Mouse (Mus musculus) stomach, postnatal 0 days (tissue): ENCODE results near the gene Ttll11. TPM values are rescaled to one million over a fixed set of nuclear protein-coding genes. Genes with fewer than 3 reads are reported as not detected.

Experiments
- ATAC-seq: fragments of 200-750 bp; cut with Nextera tagmentation; 2 replicates; pipeline ENCODE4 v1.8.0; 2017; ENCODE audit not compliant: low FRiP score, low TSS enrichment
- DNase-seq: peaks from one replicate; pipeline ENCODE4 v3.0.0-alpha.2; 2016; ENCODE audit warnings: low spot score
- H3K27ac ChIP-seq: fragments of 300-500 bp; sonication (generic); replicated peaks from 2 replicates; pipeline ENCODE4 v1.5.1; 2014; ENCODE audit warnings: mild to moderate bottlenecking, control low read depth
- H3K27me3 ChIP-seq: fragments of 300-500 bp; sonication (generic); 2 replicates; pipeline ENCODE4 v1.6.1; 2014; ENCODE audit warnings: low read length; ENCODE audit not compliant: control insufficient read depth, insufficient read depth
- H3K36me3 ChIP-seq: fragments of 300-500 bp; sonication (generic); 2 replicates; pipeline ENCODE4 v1.6.1; 2014; ENCODE audit warnings: low read length, mixed read lengths; ENCODE audit not compliant: control insufficient read depth, insufficient read depth
- H3K4me1 ChIP-seq: fragments of 300-500 bp; sonication (generic); replicated peaks from 2 replicates; pipeline ENCODE4 v1.6.1; 2014; ENCODE audit warnings: antibody characterized with exemption; ENCODE audit not compliant: control insufficient read depth, insufficient read depth
- H3K4me2 ChIP-seq: fragments of 300-500 bp; sonication (generic); replicated peaks from 2 replicates; pipeline ENCODE4 v1.6.1; 2014; ENCODE audit warnings: low read depth, mild to moderate bottlenecking, control low read depth, moderate library complexity
- H3K4me3 ChIP-seq: fragments of 300-500 bp; sonication (generic); 2 replicates; pipeline ENCODE4 v1.5.1; 2014; ENCODE audit warnings: low read depth, low read length, control low read depth
- H3K9ac ChIP-seq: fragments of 300-500 bp; sonication (generic); 2 replicates; pipeline ENCODE4 v1.6.1; 2014; ENCODE audit warnings: mild to moderate bottlenecking, low read length, control low read depth, mixed read lengths
- H3K9me3 ChIP-seq: fragments of 300-500 bp; sonication (generic); 2 replicates; pipeline ENCODE4 v1.6.1; 2016; ENCODE audit warnings: low read length; ENCODE audit not compliant: control insufficient read depth
- CTCF ChIP-seq: IDR thresholded peaks from 2 replicates; pipeline ENCODE4 v1.5.1; 2016; ENCODE audit warnings: antibody characterized with exemption, low read depth, mild to moderate bottlenecking, moderate library complexity
- EP300 ChIP-seq: optimal IDR thresholded peaks from 2 replicates; pipeline ENCODE3; 2016; ENCODE audit warnings: antibody characterized with exemption
- WGBS: fragments of 180-500 bp; shearing (Covaris S2); extraction: QIAGEN DNeasy Blood & Tissue Kit; methylation state at CpG from one replicate; pipeline ENCODE4 v1.1.7; 2014; 5-methylcytosine and 5-hydroxymethylcytosine counted together
- polyA plus RNA-seq: library from polyadenylated mRNA; unstranded; fragments of >200 nt; fragmentation: Nextera tagmentation; extraction: Ambion mirVana; gene quantifications from 2 replicates; pipeline ENCODE4 v1.2.1, GENCODE M21; 2015

The Ttll11 gene
- polyA plus RNA-seq, 1 experiment from 2014 or later: 0.55 TPM

GRCm38 (mm10) chr2:35841841-35842420 lies 137.8 kb downstream of the Ttll11 start:
- H3K4me1 ChIP-seq: no peaks in the 10 kb centered on the region
- H3K27me3 ChIP-seq: no peaks in the 10 kb centered on the region
- no peak for DNase-seq
- no peak overlapping the region for H3K4me2 ChIP-seq
- no peaks in the 10 kb centered on the region for H3K9me3 ChIP-seq
- H3K9ac ChIP-seq: no peak overlapping the region
- no peaks in the 10 kb centered on the region for H3K36me3 ChIP-seq
- ATAC-seq: no peak
- WGBS: 60% methylated on average over 4 of the region's 4 CpGs
- no peak overlapping the region for H3K4me3 ChIP-seq
- TF ChIP-seq EP300 (no peak), CTCF (peak; percentile 52)
- H3K27ac ChIP-seq: peak overlapping the region; percentile 83

- no peaks in the 10 kb centered on the region for H3K27me3 ChIP-seq
- peak overlapping the region; percentile 83 for H3K27ac ChIP-seq
- DNase-seq: peak; percentile 85
- peak; percentile 84 for ATAC-seq
- H3K4me3 ChIP-seq: no peak overlapping the region
- no peaks in the 10 kb centered on the region for H3K36me3 ChIP-seq
- no peak overlapping the region for H3K9ac ChIP-seq
- TF ChIP-seq CTCF: no peak
- TF ChIP-seq EP300: peak; percentile 32
- 0 out of 2 replicates have a peak overlapping the region, but pooled peaks have one; percentile 19 for H3K4me2 ChIP-seq
- H3K9me3 ChIP-seq: no peaks in the 10 kb centered on the region
- WGBS: 21% methylated on average over 14 of the region's 14 CpGs
- H3K4me1 ChIP-seq: no peaks in the 10 kb centered on the region
Observed at GRCm38 (mm10) chr2:35840956-35841816, 138.5 kb downstream of the Ttll11 start.

GRCm38 (mm10) chr2:35838751-35839479 lies 140.8 kb downstream of the Ttll11 start:
- H3K27me3 ChIP-seq: no peaks in the 10 kb centered on the region
- H3K9ac ChIP-seq: no peak overlapping the region
- no peak overlapping the region for H3K4me2 ChIP-seq
- DNase-seq (no peak), ATAC-seq (no peak)
- no peaks in the 10 kb centered on the region for H3K9me3 ChIP-seq
- TF ChIP-seq EP300 (no peak), CTCF (no peak)
- no peaks in the 10 kb centered on the region for H3K36me3 ChIP-seq
- no peaks in the 10 kb centered on the region for H3K4me1 ChIP-seq
- H3K27ac ChIP-seq: no peak overlapping the region
- H3K4me3 ChIP-seq: no peak overlapping the region
- 64% methylated on average over 11 of the region's 11 CpGs for WGBS

- no peak for DNase-seq
- H3K27ac ChIP-seq: no peak overlapping the region
- no peaks in the 10 kb centered on the region for H3K9me3 ChIP-seq
- H3K4me2 ChIP-seq: no peak overlapping the region
- no peak overlapping the region for H3K9ac ChIP-seq
- 91% methylated on average over 10 of the region's 10 CpGs for WGBS
- no peak for TF ChIP-seq CTCF
- no peak for TF ChIP-seq EP300
- no peak for ATAC-seq
- H3K36me3 ChIP-seq: no peaks in the 10 kb centered on the region
- no peak overlapping the region for H3K4me3 ChIP-seq
- H3K4me1 ChIP-seq: no peaks in the 10 kb centered on the region
- no peaks in the 10 kb centered on the region for H3K27me3 ChIP-seq
Observed at GRCm38 (mm10) chr2:35834198-35834913, 145.4 kb downstream of the Ttll11 start.

- DNase-seq: no peak
- 49% methylated on average over 6 of the region's 6 CpGs for WGBS
Observed at GRCm38 (mm10) chr2:35833546-35833945, 146.2 kb downstream of the Ttll11 start.

More at GRCm38 (mm10) chr2:35833546-35833945, 146.2 kb downstream of the Ttll11 start:
- H3K27me3 ChIP-seq: no peaks in the 10 kb centered on the region
- no peaks in the 10 kb centered on the region for H3K9me3 ChIP-seq
- H3K9ac ChIP-seq: no peak overlapping the region
- TF ChIP-seq EP300 (no peak), CTCF (no peak)
- H3K27ac ChIP-seq: no peak overlapping the region
- no peak for ATAC-seq
- H3K4me1 ChIP-seq: no peaks in the 10 kb centered on the region
- H3K36me3 ChIP-seq: no peaks in the 10 kb centered on the region
- no peak overlapping the region for H3K4me2 ChIP-seq
- no peak overlapping the region for H3K4me3 ChIP-seq
